Mouse (Mus musculus): ENCODE results near the gene Rcor3.

Gene Rcor3

DNA sequence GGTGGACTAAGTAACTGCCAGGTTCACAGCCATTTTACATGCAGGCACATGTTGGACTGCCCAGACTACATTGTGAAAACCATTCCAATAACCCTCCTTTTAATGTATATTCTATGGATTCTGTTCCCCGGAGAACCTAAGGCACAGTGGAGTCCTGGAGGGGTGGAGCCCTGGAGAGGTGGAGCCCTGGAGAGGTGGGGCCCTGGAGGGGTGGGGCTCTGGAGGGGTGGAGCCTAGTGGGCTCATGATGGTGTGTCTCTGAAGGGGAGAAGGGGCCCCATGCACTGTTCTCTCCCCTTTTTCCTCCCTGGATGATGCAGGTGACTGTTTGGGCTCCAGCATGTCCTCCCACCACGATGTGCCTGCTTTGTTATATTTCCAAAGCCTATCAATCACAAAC lies 69.7 kb downstream of the Rcor3 start:
- no peak for DNase-seq

DNA sequence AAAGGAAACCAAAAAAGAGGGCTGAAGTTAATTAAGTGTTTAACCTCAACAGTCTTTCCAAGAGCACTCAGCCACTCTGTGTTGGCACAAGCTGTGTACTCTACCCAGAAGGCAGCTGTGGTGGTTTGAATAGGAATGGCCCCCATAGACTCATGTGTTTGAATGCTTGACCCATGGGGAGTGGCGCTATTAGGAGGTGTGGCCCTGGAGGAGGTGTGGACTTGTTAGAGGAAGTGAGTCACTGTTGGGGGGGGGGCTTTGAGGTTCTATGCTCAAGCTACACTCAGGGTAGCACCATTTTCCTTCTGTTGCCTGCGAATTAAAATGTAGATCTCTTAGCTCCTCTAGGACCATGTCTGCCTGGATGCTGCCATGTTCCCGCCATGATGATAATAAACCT lies 70.9 kb downstream of the Rcor3 start:
- no peak for DNase-seq

DNA sequence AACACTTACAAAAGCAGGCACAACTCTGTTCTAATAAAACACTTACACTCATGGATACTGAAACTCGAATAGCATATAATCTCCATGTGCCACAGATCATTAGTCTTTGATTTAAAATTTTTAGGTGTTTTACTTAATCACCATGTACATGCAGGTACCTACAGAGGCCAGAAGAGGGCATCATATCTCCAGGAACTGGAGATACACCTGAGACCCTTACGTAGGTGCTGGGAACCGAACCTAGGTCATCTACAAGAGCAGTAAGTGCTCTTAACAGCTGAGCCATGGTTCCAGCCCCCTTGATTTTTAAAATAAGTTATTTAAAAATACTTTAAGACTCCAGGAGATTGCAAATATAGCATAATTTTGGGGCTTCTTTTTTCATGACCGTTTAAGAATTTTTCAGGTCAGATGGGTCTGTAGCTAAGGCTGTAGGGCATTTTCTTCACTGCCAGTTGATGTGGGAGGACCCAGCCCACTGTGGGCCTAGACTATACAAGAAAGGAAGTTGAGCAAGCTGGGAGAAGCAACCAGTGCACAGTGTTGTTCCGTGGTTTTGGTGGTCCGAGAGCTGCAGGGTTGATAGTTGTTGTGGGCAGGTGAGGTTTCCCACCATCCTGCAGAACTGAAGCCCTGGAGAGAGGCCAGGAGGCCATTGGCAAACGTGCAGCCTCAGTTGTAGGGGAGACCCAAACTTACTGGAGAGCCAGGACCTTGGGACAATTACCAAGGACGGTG lies 74.5 kb downstream of the Rcor3 start:
- no peak for DNase-seq

DNA sequence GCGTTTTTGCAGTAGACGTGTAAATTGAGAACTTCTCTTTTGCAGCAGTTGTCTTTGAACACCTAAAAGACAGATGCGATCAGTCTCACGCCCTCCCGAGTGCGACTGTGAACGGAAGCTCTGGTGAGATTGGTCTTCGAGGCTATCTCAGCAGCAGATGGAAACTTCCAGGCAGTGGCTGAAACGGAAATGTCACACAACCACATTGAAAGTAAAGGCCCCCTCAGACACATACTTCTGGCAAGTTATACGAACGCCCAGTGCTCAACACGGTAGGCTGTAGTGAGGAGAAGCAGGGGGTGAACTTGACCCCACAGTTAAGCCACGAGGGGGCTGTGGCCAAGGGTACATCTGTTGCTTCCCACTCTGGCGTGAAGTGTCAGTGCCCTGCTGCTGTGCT lies 75.2 kb downstream of the Rcor3 start:
- DNase-seq: no peak

DNA sequence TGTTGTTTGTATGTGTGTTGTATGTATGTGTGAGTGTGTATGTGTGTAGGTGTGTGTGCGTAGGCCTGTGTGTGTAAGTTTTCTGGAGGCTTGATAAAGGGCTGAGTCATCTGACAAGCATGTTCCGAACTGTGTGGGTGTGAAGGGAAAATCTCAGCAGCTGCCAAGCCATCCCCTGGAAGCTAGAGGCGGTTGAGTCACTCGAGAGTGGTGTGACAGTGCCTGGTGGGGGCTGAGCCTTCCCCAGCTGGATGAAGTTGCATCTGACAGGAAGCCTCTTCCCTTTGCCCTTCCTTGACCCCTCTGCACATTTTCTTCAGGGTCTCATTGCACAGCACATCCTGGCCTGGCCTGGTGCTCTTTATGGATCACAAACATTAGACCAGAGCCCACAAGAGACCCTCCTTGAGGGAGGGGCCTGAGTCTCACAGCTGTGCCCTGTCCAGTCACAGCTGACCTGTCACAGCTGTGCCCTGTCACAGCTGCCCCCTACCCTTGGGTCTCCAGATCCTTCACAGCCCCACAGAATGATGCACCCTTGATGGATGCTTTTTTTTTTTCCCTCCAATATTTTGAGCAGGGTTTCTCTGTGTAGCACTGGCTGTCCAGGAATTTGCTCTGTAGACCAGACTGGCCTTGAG lies 76.1 kb downstream of the Rcor3 start:
- peak; percentile 61 for DNase-seq

DNA sequence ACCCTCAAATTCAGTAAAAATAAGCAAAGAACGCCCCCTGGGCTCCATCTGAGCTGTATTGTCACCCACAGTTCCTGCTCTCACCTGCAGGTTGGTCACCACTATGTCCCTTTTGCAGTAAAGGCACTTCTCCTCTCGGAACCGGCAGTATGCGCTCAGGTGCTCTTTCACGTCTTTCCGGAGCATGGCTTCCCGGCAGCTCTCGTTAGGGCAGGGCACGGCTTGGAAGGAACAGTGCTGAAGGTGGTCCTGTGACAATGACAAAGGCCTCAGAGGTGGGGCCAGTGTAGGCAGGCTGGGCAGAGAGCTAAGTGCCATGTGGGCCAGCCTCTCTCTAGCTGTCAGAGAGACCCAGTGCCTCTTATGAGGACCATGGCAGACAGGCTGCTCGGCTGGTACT lies 79.0 kb downstream of the Rcor3 start:
- DNase-seq: no peak

DNA sequence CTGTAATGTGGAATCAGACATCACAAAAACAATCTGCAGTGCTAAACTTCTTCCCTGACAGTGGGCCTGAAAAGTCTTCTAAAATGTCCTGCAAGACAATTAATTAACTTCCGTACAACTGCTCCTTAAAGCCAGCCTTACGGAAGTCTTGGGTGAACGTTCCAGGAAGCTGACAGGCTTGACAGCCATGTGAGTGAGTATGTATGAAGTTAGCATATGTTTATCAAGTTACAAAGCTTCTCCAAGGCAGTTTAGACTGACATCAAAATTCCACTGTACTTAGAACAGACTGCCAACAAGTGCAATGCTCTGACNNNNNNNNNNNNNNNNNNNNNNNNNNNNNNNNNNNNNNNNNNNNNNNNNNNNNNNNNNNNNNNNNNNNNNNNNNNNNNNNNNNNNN lies 84.1 kb downstream of the Rcor3 start:
- DNase-seq: no peak

DNA sequence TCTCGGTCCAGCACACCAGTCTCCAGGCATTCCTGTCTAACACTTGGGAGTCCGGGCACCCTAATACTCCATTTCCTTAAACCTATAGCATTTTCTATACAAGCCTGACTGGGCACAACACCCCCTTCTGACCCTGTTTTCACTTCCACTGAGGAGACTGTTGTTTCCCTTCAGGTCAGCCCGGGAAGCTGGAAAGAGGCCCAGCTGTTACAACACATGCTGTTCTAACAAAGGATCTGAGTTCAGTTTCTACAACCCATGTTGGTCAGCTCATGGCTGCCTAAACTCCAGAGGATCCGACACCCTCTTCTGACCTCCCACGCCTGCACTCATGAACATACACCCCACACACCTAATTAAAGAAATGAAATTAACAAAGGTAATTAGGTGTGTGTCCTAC lies 84.9 kb downstream of the Rcor3 start:
- DNase-seq: no peak

DNA sequence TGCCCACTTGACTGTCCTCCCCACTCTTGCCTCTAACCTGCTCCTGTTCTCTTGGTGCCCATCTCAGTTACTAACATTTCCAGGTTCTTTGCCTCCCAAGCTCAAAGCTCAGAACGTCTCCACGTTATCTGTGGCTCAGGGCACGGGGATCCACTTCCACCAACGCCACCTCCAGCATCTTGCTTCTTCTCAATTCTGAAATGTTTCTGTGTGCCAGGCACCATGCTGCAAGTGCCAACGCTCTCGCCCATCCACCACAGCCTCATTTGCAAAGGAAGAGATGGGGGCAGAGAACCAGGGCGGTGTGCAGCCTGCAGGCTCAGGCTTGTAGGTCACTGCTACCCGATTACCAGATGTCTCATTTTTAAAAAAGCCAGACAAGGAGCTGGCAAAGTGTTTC lies 85.4 kb downstream of the Rcor3 start:
- DNase-seq: no peak

Measured in lung, postnatal 14 days (tissue).